Mouse (Mus musculus): ENCODE results near the gene Eea1. TPM values are rescaled to one million over a fixed set of nuclear protein-coding genes. Genes with fewer than 3 reads are reported as not detected.
"Not testable (repeated sequence)": the region's sequence is repeated elsewhere in the genome, so short reads cannot be mapped to it uniquely, and the experiment has no call there.

Gene Eea1
- polyA plus RNA-seq, 1 experiment, result 14.0 TPM

DNA sequence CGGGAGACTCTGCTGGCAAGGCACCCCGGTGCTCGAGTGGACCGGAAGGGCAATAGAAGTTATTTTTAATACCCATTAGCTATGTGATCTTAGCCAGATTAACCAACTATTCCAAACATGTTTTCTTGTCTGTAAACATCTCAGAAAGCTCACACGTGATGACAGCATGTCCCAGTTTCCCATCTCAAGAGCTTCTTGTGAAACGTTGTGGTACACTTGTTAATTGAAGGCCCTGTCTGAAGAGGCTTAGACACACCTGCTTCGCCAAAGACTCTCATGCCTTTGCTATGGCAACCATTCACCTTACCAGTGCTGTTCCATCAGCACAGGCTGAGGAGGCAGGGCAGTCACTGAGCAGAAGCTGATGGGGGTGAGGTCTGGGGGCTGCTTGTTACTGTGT, 133.9 kb downstream of the Eea1 start:
- Histone ChIP-seq H3K4me3 (ENCODE audit: insufficient read depth, low read depth, low read length) (no peak overlapping the region), H3K27ac (replicated peaks; ENCODE audit: low read depth, low read length) (no peak overlapping the region), H3K4me1 (ENCODE audit: control insufficient read depth, insufficient read depth, insufficient read length, low read length) (no peaks in the 10 kb centered on the region)

- no peak overlapping the region for H3K4me3 ChIP-seq (ENCODE audit: insufficient read depth, low read depth, low read length)
These were observed 135.0 kb downstream of the Eea1 start for GRCm38 (mm10) chr10:96075403-96075802.

GRCm38 (mm10) chr10:96075880-96076279, 135.4 kb downstream of the Eea1 start:
- no peak overlapping the region for H3K27ac ChIP-seq (replicated peaks; ENCODE audit: low read depth, low read length)
- no peaks in the 10 kb centered on the region for H3K4me1 ChIP-seq (ENCODE audit: control insufficient read depth, insufficient read depth, insufficient read length, low read length)
- no peak overlapping the region for H3K4me3 ChIP-seq (ENCODE audit: insufficient read depth, low read depth, low read length)

More at GRCm38 (mm10) chr10:96075403-96075802, 135.0 kb downstream of the Eea1 start:
- H3K4me1 ChIP-seq (ENCODE audit: control insufficient read depth, insufficient read depth, insufficient read length, low read length), result no peaks in the 10 kb centered on the region
- no peak overlapping the region for H3K27ac ChIP-seq (replicated peaks; ENCODE audit: low read depth, low read length)

GRCm38 (mm10) chr10:96076461-96076860, 136.0 kb downstream of the Eea1 start:
- no peak overlapping the region for H3K4me3 ChIP-seq (ENCODE audit: insufficient read depth, low read depth, low read length)
- H3K27ac ChIP-seq (replicated peaks; ENCODE audit: low read depth, low read length), result no peak overlapping the region
- no peaks in the 10 kb centered on the region for H3K4me1 ChIP-seq (ENCODE audit: control insufficient read depth, insufficient read depth, insufficient read length, low read length)

DNA sequence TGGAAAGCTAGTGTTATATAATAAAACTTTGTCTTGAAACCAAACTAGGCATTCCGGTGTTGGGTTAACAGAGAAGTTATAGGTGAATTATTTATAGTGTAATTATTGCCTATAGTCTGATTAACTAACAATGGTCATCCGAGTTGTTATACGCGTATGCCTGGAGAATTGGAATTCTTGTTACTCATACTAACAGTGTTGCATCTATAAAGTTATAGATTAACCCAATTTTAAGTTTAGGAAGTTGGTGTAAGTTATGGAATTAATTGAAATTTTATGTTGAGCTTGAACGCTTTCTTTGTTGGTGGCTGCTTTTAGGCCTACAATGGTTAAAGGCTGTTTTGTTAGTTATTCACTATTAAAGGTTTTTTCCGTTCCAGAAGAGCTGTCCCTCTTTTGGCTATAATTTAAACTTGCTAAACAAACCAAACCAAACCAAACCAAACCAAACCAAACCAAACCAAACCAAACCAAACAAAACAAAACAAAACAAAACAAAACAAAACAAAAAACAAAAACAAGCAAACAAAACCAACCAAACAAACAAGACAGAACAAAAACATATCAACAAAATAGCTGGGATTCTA, 137.1 kb downstream of the Eea1 start:
- not testable (repeated sequence) for H3K27ac ChIP-seq (replicated peaks; ENCODE audit: low read depth, low read length); H3K4me3 ChIP-seq (ENCODE audit: insufficient read depth, low read depth, low read length); H3K4me1 ChIP-seq (ENCODE audit: control insufficient read depth, insufficient read depth, insufficient read length, low read length)

GRCm38 (mm10) chr10:96079823-96080222, 139.4 kb downstream of the Eea1 start:
- Histone ChIP-seq H3K4me1 (ENCODE audit: control insufficient read depth, insufficient read depth, insufficient read length, low read length) (no peaks in the 10 kb centered on the region), H3K27ac (replicated peaks; ENCODE audit: low read depth, low read length) (no peak overlapping the region), H3K4me3 (ENCODE audit: insufficient read depth, low read depth, low read length) (no peak overlapping the region)

DNA sequence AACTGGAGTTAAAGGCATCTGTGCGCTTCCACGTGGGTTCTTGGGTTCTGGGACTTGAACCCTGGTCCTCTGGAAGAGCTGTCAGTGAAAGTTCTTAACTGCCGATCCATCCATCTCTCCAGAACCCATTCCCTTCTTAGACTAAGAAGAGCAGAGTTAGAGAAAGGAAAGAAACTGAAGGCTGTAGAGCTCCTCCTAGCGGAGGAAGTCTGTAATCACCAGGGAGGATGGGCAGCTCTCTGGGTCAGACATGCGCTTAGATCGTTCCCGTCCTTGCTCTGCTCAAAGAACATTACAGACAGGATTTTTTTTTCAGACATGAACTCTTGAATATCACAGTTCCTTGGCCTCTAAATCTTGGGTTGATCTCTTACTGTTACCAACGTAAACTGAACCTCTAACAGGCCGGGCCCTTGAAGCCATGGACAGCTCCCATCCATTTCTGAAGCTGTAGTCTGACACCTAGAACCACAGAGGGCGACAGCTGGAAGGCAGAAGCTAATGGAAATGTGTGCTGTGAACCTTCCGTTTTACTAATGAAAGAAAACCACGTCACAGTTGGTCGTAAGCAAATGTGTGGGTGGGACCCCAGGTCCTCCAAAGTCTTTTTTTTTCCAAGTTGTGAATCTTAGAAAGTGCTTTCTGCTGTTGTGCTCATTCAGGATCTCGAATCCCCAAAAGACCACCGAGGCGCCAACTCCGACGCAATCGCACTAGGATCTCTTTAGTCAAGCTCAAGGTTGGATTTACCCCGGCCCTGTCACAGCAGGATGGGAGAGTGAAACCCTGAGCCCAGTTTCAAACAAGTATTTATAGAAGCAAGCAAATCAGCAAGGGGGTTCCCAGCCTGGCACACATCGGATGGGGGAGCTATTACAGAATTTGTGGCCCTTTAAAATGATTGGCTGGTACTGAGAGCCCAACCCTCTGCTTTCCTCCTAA, 140.3 kb downstream of the Eea1 start:
- no peaks in the 10 kb centered on the region for H3K4me1 ChIP-seq (ENCODE audit: control insufficient read depth, insufficient read depth, insufficient read length, low read length)
- no peak overlapping the region for H3K4me3 ChIP-seq (ENCODE audit: insufficient read depth, low read depth, low read length)
- no peak overlapping the region for H3K27ac ChIP-seq (replicated peaks; ENCODE audit: low read depth, low read length)

GRCm38 (mm10) chr10:96082203-96082602, 141.8 kb downstream of the Eea1 start:
- no peaks in the 10 kb centered on the region for H3K4me1 ChIP-seq (ENCODE audit: control insufficient read depth, insufficient read depth, insufficient read length, low read length)
- no peak overlapping the region for H3K4me3 ChIP-seq (ENCODE audit: insufficient read depth, low read depth, low read length)
- no peak overlapping the region for H3K27ac ChIP-seq (replicated peaks; ENCODE audit: low read depth, low read length)

- Histone ChIP-seq H3K27ac (replicated peaks; ENCODE audit: low read depth, low read length) (no peak overlapping the region), H3K4me1 (ENCODE audit: control insufficient read depth, insufficient read depth, insufficient read length, low read length) (peaks cover 2% of the 10 kb centered on the region; the same call in 1 of the 2 replicates), H3K4me3 (ENCODE audit: insufficient read depth, low read depth, low read length) (no peak overlapping the region)
These were observed 149.3 kb downstream of the Eea1 start for GRCm38 (mm10) chr10:96089744-96090143.

- Histone ChIP-seq H3K27ac (replicated peaks; ENCODE audit: low read depth, low read length) (no peak overlapping the region), H3K4me1 (ENCODE audit: control insufficient read depth, insufficient read depth, insufficient read length, low read length) (peaks cover 2% of the 10 kb centered on the region; the same call in 1 of the 2 replicates), H3K4me3 (ENCODE audit: insufficient read depth, low read depth, low read length) (no peak overlapping the region)
These were observed 149.9 kb downstream of the Eea1 start for GRCm38 (mm10) chr10:96090388-96090787.

DNA sequence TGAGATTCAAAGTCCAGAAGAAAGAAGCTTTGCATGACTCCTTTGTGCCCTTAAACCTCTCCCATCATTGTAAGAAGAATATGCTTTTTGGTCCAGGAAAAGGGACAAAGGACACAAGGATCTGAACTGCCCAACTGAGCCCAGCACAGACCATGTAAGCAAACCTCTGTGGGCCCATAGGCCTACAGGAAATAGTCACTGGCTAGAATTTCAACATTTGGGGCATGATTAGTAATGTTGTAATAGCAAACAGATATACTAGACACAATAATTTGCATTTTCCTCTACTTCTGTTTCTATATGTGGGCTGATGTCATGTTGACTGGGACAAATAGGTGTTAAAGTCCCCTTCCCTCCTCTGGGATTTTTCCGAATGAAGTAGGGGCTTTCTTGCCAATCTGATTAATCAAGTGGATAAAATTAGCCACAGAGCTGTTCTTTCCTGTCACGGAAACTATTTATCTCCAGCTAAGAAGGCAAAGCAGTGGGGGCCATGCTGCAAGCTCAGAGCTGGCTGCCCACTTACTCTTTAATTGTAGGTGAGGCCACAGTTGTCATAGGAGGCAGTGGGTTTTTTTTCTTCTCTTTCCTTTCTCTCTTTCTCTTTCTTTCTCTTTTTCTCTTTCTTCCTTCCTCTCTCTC, 153.6 kb downstream of the Eea1 start:
- H3K4me1 ChIP-seq (ENCODE audit: control insufficient read depth, insufficient read depth, insufficient read length, low read length), result peaks cover 2% of the 10 kb centered on the region; the same call in 1 of the 2 replicates
- no peak overlapping the region for H3K4me3 ChIP-seq (ENCODE audit: insufficient read depth, low read depth, low read length)
- no peak overlapping the region for H3K27ac ChIP-seq (replicated peaks; ENCODE audit: low read depth, low read length)

GRCm38 (mm10) chr10:96094559-96094958, 154.1 kb downstream of the Eea1 start:
- no peak overlapping the region for H3K27ac ChIP-seq (replicated peaks; ENCODE audit: low read depth, low read length)
- H3K4me3 ChIP-seq (ENCODE audit: insufficient read depth, low read depth, low read length), result no peak overlapping the region
- peaks cover 2% of the 10 kb centered on the region; the same call in 1 of the 2 replicates for H3K4me1 ChIP-seq (ENCODE audit: control insufficient read depth, insufficient read depth, insufficient read length, low read length)
